ENCODE assay signal across 16 mouse cellular contexts in genomic region chr9:10569830-10570229, GRCm38 (mm10).
A peak's percentile ranks its signal among the peaks of the same experiment; 100 is the strongest.
DNase-seq lines count a peak whose midpoint lies in the region; ATAC-seq lines count a peak whose summit lies in the region.
"Had no signal": no experiment of that assay in that cellular context is flagged by ENCODE, and none has a peak within 500 bp of the region (broad histone marks: within the 10 kb centered on the region; RNA-seq: fewer than 3 reads in every experiment).

No protein-coding gene starts in this region.

- ATAC-seq in heart, embryonic 12.5 days (ENCODE audit: insufficient number of reproducible peaks, low FRiP score) = no peak
- ATAC-seq: activated CD4-positive, CD25-positive, alpha-beta regulatory T cell, adult 4 months; lung, postnatal 0 days; midbrain, embryonic 15.5 days had no signal

- H3K4me3 ChIP-seq in heart, embryonic 12.5 days = no peak overlapping the region
- H3K4me3 ChIP-seq: heart, embryonic 15.5 days; midbrain, embryonic 15.5 days had no signal

- no peaks in the 10 kb centered on the region for H3K9me3 ChIP-seq in heart, embryonic 12.5 days (replicated peaks)
- H3K9me3 ChIP-seq: heart, embryonic 15.5 days; midbrain, embryonic 15.5 days had no signal

- H3K27ac ChIP-seq in heart, embryonic 12.5 days (ENCODE audit: poor library complexity, severe bottlenecking) = no peak overlapping the region
- H3K27ac ChIP-seq: heart, embryonic 15.5 days; midbrain, embryonic 15.5 days had no signal

- H3K36me3 ChIP-seq in heart, embryonic 12.5 days = no peaks in the 10 kb centered on the region
- H3K36me3 ChIP-seq: heart, embryonic 15.5 days; midbrain, embryonic 15.5 days had no signal

- intact Hi-C loops in heart, postnatal 14 days (cut with DNase I) = no loop called here

- no peak overlapping the region for H3K9ac ChIP-seq in heart, embryonic 12.5 days
- H3K9ac ChIP-seq: heart, embryonic 15.5 days; midbrain, embryonic 15.5 days had no signal

- H3K4me1 ChIP-seq in heart, embryonic 12.5 days (replicated peaks) = no peaks in the 10 kb centered on the region
- H3K4me1 ChIP-seq: heart, embryonic 15.5 days; midbrain, embryonic 15.5 days had no signal

- no peak overlapping the region for H3K4me2 ChIP-seq in heart, embryonic 12.5 days
- H3K4me2 ChIP-seq: heart, embryonic 15.5 days; midbrain, embryonic 15.5 days had no signal

- DNase-seq in heart, postnatal 14 days = peak; percentile 1 to 9
- DNase-seq in ovary, postnatal 36 days (ENCODE audit: low spot score) = peak; percentile 2
- no peak for DNase-seq in ovary, adult 18-20 months (ENCODE audit: low spot score)
- peak; percentile 33 for DNase-seq in embryo, embryonic 10.5 days (ENCODE audit: low spot score)
- DNase-seq in mesoderm, embryonic 11.5 days (ENCODE audit: low read depth, low spot score) = peak; percentile 21
- no peak for DNase-seq in frontal cortex, adult 2 months (ENCODE audit: extremely low spot score in 1 of 2, low spot score in 1 of 2)
- no peak for DNase-seq in spleen, adult 18-20 months
- DNase-seq: cerebellum, adult 9-11 months; kidney, adult 11 months; liver; right cerebral cortex, postnatal 14 days had no signal

- H3K27me3 ChIP-seq in heart, embryonic 12.5 days (replicated peaks) = no peaks in the 10 kb centered on the region
- H3K27me3 ChIP-seq: heart, embryonic 15.5 days; midbrain, embryonic 15.5 days had no signal

Comparison
In these comparisons a context has a peak if more than half of its experiments do, and no peak if none do; other contexts are left out.
1. DNase-seq: peak in heart, postnatal 14 days (2 of 2), ovary, postnatal 36 days (single experiment), embryo, embryonic 10.5 days (single experiment) and mesoderm, embryonic 11.5 days (single experiment); none in ovary, adult 18-20 months (single experiment), frontal cortex, adult 2 months (0 of 2) and spleen, adult 18-20 months (0 of 2).